Mouse (Mus musculus): ENCODE data around the gene Cdpf1. TPM values are rescaled to one million over a fixed set of nuclear protein-coding genes. Genes with fewer than 3 reads are reported as not detected.
A peak's percentile ranks its signal among the peaks of the same experiment; 100 is the strongest.

Cdpf1 gene
- 10 to 100 TPM; 37.8 to 46.6 TPM for polyA plus RNA-seq (2017; shearing (Covaris generic))

DNA sequence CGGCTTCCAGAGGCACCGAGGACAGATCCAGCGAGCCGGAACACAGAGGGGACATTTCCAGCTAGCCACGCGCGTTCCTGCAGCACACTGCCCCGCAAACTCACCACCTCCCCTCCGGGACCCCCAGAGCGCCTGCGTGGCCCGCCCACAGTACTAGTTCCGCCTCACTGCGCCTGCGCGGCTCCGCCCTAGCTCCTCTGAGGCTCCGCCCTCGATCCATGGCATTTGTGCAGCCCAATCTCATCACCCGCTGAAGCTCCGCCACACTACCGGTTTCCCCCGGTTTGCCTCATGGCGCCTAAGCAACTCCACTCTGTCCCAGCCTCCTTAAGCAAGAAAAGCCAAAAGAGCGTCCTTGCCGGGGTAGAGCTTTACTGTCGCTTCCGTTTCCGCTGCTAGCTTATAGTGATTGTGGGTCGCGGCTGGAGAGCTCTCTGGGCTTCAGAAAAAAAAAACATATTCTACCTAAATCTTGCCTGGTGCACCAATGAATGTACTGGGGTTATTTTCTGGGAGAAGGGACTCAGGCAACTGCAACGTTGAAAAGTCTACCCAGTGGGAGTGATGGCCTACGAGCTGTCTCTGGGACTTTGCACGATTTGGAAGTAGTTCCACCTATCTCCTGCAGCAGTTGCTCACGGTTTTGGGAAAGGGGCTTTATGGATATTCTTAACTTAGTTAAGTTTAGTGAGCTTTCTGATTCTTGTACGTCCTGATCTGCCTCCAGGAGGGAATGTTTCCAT is at the start of gene Cdpf1:
Cdpf1 (minus strand) TSS at position 163 of the 743 bp plus-strand sequence.
- ATAC-seq, result peak; percentile 92

DNA sequence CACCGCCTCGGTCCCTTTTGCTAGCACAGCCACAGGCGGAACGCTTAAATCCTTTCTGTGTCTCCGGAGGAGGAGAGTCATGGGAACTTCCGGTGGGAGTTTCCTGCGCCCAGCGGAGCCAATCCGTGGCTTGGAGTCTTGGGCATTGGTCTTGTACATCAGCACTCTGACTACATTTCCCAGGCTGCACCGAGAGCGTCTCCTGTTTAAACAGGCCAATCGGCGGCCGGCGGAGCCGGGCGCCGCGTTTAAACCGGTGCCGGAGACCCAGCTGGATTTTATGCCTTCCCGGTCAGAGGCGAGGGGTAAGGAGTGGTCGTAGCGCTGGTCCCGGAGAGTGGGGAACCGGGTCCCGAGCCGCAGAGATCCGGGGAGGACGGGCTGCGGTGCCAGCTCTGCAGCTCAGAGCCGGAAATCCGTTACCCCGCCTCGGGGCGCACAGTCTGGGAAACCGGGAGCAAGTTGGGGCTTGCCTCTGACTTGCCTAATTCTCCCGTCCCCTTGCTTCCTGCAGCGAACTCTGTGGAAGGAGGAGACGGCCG is 48.1 kb upstream of the Cdpf1 start, which contains the start of gene Gtse1:
Gtse1 (plus strand) TSS at position 256 of the 542 bp plus-strand sequence.
- ATAC-seq, result peak; percentile 99

DNA sequence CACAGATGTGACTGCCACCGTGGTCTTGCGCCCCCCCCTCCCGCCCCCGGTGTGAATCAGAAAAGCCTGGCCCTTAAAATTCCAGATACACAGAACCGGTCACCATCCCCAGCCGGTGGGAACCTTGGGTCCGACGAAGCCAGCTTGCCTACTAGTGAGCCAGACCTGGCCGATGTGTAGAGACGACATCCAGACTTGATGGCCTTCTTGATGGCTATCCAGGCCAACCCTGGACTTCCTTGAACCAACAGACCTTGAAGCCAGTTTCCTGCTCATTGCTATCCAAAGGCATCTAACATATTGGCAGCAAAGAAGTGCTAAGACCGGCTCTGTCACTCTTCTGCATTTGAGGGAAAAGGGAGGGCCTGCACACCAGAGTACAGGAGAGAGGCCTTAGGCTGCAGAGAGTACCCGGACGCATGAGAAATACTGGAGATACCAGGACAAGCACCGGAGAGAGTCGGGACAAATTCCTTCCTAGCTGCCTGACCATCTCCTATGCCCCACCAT is 47.5 kb upstream of the Cdpf1 start:
- ATAC-seq, result peak; percentile 17

DNA sequence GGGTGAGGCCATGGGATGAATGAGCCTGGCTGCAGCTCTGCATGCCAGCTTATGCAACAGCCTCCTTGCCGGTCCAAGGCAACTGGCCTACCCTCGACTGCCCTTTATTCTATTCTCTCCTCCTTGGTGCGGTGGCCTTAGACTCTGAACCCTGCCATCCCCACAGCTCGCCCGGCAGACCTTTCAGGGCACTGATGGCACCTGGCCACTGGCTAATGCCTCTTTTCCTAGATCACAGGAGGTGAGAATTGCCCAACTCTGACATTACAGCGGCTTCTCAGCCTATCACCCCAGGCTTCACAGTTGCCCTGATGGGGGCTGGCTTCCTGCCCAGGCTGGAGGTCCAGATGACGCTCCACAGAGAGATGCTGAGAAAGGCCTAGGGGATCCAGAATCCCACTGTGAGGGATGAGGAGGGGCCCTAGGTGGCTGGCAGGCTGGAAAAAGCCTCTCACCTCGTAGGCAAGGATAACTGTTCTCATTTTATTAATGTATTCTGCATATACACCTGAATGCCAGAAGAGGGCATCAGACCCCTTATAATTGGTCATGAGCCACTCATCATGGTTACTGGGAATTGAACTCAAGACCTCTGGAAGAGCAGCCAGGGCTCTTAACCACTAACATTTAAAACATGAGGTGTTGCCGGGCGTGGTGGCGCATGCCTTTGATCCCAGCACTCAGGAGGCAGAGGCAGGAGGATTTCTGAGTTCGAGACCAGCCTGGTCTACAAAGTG is 40.3 kb upstream of the Cdpf1 start:
- no peak for ATAC-seq

DNA sequence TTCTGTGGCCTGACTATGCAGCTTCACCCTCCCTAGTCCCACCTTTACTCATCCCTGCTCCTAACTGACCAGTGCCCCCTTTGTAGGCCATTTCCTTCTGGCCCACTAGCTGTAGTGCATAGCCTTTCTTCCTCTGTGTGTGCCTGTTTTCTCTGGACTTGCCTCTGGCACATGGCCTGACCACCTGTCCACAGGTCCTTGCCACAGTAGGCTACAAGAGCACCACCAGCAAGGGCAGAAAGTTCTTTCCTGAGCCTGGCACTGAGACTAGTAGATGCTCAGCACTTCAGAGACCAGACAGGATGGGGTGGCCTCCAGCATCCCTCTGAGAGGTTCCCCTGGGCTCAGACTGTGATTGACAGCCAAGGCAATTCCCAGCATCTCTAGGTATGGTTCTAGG is 33.6 kb upstream of the Cdpf1 start:
- no peak for ATAC-seq

DNA sequence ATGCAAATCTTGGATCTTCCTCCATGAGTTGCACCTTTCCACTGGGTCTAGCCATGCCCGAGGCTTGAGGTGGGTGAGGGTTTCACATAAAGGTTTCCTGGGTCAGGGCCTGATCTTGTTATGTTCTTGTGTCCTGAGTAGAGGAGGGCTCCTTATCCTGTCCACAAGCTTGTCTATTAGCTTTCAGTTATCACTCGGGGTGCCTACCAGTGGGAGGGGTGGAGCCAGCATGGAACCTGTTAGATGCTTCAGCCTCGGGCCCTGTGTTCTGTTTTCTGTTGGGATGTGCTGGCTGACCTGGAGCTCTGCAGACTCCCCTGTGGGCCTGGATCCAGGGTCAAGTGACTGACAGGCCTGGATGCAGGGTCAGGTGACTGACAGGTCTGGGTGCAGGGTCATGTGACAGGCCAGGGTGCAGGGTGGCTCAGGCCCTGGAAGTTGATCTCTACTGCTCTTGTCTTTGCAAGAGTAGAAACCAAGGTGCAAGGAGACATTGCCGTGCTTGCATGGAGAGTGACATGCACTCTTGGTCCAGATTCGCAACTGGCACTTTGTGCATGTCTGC is 30.4 kb upstream of the Cdpf1 start:
- no peak for ATAC-seq

DNA sequence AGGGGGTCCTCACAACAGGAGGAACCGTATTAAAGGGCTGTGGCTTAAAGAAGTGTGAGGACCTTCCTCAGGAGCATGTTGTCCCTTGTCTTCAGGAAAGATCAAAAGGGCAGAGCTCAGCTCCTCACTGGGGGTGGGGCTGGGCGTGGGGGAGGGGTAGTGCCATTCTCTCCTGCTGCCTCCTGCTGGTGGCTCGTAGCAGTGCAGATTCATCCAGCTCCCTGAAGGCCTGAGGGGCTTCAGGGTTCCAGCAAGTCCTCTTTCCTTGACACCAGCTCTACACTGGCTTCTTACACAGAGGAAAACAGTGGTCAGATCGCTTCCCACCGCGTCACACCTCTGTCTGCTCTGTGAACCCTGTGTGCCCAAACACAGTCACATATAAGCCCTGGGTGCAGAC is 29.5 kb upstream of the Cdpf1 start:
- ATAC-seq, result no peak

DNA sequence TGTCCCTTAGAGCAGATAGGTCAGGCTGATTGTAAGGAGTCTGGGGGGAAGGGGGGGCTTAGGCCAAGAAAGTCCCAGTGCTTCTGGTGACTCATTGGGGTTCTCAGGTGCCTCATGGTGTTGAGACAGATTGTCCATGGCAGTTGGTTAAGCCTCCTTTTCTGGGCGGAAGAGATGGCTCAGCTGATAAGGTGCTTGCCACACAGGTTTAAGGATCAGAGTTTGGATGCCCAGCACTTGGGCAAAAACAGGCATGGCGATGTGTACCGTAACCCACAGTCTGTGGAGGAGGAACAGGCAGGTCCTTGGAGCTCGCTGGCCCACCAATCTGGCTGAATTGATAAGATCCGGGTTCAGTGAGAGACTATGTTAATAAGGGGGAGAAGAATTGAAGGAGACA is 25.4 kb upstream of the Cdpf1 start:
- ATAC-seq, result no peak

DNA sequence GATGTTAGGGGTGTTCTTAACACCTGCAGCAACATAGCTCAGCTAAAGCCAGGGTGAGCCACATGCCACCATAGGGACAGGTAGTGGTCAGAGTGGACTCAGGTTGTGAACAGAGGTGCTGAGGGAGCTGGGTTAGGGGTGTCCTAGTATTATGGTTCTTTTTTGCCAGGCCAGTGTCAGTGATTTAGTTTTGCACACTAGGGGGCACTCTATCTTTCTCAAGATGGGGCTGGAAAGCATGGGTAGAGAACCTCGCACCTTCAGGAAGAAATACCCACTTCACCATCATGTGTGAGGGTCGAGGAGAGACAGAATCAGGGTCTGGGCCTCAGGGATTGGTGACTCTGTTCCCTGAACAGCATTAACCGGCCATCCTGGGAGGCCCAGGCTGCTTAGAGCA is 23.8 kb upstream of the Cdpf1 start:
- no peak for ATAC-seq

DNA sequence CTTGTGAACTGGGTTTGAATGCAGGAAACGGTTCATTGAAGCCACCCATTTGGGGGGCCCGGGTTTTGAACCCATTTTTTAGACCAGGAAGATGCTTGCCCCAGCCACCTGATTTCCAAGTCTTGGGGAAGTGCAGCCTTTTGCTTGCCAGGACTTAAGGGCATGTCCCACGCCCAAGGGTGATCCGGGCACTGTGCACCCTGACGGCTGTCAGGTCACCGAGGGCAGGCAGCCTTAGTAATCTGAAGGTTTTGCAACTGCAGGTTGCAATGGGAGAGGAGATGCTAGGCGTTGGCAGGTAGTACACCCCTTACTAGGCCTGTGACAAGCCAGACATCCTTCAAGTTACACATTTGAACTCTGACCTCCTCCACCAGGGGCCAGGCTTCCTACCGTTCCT is 21.1 kb upstream of the Cdpf1 start:
- ATAC-seq, result no peak

DNA sequence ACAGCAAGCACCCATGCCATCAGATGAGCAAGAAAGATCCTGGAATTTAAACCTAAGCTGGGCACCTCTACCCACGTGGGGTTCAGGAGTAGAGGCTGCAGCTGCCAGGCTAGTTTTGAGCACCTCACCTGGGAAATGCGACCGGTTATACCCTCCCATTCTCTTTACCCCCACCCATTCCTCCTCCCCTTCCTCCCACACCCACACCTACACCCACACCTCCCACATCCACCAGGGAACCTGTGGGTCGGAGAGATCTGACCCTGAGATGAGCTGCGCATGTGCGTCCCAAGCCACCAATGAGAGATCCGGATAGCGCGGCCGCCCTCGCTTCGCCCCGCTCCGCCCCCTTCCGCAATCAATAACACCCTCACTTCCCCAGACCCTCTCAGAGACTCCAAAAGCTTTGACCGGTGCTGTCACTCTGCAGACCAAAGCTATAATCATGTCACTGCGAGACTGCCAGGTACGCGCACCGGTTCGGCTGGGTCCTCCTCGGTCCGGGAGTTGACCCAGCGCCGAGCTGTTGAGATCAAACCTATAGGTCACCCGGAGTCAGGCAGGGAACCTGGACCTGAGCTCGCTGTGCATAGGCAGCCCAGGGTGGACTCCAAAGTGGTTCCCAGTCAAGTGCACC is 20.6 kb upstream of the Cdpf1 start, which contains the start of gene Ttc38:
Ttc38 (plus strand) TSS at position 353 of the 637 bp plus-strand sequence.
- ATAC-seq, result peak; percentile 91

DNA sequence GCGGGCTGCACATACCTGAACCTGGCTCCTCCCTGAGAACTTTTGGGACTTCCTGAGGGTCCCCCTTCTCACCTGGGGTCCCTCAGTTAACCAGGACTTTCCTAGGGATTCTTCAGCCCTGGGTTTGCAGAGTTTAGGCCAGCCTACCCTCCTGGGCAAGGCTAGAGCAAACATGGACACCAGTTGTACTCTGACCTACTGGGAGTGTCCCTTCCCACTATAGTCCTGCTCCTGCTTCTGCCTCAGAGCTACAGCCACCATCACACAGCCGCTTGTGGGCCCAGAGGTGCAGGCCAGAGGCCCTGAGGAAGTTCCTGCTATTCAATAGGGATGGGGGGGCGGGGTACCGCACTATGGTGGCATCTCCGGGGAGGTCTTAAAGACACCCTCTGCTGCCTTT is 18.0 kb upstream of the Cdpf1 start:
- no peak for ATAC-seq

DNA sequence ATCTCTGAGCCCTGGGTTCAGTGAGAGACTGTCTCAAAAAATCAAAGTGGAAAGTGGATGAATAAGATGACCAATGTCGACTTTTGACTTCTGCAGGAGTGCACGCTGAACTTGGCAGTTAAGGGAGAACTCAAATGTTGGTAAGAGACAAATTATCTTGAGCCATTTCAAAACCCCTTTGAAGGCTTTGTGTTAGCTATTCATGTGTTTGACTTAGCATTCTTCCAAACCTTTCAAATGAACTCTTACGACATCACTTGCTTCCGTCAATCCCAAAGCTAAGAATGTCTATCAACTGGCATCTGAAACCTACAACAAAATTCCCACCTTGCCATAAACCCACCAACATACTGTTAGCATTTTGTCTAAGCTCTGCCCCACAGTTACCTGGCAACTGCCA is 16.6 kb upstream of the Cdpf1 start:
- ATAC-seq, result no peak

DNA sequence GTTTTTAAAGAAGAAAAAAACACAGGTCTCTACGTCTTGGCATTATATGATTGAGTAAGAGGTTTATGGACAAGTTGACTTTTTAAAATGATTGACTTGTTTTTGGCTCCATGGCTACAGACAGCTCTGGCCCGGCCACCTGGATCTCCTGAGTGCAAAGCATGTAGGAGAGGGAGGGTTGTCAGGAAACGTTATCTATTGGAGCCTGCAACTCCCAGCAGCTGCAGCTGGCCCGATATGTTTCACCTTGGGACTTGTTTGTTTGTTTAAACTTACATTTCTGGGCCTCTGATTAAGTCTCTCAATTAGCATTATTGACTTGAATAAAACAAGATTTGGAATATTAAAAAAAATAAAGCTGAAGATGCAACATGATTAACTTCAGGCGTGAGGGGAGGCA is 15.2 kb upstream of the Cdpf1 start:
- no peak for ATAC-seq

DNA sequence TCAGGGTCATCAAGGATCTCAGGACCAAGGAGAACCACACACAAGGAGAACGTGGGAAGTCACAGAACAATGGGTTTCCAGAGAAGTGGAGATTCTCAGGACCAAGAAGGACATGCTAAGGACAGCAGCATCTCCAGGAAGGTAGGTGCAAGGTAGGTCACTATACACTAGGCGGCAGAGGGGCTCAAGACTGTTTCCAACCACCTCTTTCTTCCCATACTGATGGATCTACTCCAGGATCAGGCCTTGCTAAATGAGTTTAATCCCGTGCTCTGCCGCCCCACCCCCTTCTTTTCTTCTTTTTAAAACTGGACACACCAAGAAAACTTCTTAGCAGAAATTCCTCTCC is 10.5 kb upstream of the Cdpf1 start:
- no peak for ATAC-seq

DNA sequence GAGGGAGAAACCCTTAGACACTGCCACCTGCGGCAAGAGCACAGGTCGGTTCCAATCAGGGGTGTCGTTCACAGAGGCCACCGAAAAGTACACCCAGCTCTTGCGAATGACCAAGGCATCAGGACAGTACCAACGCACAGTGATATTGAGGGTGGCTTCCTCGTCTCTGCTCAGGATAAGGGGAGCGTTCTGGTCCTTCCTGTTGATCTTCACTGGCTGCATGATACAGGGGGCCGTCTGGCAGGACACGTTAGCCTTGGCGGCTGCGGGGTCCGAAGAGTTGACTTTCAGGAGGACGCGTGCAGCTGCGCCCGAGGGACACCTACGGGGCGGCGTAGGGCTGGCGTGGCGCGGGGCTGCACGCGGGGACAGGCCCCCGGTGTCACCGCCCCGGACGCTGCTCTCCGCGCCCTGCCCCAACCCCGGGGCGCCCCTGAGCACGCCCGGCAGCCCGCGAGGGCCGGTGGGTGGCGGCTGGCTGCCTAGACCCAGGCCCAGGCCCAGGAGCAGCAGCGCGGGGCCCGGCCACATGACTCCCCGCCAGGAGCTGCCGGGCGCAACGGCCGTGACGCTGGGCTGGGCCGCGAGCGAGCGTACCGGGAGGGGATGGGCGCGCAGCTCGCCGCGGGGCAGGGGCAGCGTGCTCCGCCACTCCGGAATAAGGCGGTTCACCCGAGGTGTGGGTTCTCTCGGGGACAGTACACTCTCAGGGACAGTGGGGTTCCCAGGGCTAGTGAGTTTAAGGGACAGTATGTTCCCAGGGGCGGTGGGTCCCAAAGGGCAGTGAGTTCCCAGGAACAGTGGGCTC is 9.9 kb upstream of the Cdpf1 start, which contains the start of gene Pkdrej:
Pkdrej (minus strand) TSS at position 532 of the 808 bp plus-strand sequence.
- no peak for ATAC-seq

DNA sequence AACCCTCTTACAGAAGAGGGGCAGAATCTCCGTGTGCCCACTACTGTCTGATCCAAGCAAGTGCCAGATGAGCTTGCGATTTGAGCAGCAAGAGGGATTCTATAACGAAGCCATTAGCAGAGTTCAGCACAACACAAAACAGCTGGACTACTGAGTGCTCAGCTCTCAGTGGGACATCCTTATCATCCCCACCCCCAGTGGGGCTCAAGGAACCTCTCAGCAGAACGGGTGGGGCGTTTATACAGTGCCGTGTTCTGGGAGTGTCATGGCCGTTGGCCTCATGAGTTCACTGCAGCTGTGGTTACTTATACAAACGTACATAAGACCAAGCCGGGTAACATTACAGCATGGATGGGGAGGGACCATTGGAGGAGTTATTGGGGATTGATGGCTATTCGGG is 1.9 kb upstream of the Cdpf1 start:
- no peak for ATAC-seq

DNA sequence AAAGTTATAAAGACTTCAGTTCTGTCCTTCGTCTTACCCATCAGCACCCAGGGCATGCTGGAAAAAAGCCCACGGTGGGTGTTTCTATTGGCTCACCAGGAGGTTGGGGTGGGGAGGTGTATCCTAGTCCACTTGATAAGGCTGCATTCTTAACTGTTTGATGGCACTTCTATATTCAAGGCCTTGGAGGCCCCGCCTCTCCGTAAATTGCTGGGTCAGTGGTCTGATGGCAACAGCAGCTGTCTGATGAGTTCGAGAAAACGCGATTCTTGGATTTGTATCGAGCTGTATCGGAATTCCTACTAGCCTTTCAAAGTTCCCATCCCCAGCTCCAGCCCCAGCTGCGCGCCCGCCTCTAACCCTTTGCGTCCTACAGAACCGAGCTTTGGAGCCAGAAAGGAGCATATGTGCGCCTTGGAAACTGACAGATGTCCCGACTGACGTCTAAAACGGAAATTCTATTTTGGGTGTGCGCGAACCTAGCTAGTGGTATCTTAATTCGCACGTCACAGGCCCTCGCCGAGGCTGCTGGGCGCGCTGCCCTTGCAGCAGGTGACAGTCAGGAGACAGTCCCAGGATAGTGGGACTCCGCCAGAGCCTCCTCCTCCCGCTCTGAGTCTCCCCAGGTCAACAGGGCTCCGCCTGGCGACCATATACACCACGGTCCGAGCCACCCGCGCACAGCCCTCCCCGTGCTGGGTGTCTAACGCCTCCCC is 533 bp downstream of the Cdpf1 start:
- peak; percentile 60 for ATAC-seq

DNA sequence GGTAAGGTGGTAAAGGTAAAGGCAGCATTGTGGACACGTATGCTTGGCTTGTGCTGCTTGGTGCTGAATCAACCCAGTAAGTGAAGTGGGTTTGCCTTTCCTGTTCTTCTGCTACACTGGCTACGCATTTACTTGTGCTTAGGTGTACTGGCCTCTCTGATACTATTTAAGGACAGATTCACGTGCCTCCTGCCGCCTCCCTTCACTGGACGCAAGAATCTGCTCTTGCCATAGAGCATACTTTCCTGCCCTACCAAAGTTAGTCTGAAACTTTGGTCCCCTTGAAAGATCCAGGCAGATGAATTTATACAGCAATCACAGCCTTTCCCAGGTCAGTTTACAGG is 1.1 kb downstream of the Cdpf1 start:
- no peak for ATAC-seq

DNA sequence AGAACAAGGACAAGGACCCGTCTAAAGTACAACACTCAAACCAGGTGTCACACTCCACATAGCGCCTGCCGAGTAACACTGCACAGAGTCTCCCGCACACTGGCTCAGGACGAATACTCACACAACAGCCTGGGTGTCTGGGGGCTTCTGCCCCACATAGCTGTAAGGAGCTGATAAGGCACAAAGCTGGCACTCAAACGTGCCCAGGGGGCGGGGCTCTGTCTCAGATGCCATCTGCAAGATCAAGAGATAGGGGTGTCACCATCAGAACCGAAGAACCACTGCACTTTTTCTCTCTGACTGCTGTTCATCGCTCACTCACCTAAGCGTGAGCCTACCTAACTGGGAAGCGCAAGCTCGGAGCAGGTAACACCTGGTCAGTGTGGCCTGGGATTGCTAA is 2.4 kb downstream of the Cdpf1 start:
- ATAC-seq, result no peak

DNA sequence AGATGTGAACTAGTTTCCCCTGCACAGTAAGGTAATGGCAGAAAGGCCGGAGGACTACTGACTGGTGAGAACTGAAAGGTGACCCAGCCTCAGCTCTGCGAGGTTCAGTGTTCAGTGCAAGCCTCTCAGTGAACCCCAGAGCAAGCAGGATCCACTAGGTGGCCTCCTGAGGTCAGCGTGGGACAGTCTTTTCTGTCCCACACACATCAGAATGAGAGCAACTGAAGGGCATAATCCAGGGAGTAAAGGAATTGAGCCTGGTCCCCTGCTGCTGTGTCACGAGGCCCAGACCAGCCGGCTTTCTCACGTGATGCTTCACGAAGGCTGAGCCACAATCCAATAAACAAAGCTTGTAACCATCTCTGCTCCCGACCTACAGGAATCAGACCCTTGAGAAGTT is 3.1 kb downstream of the Cdpf1 start:
- no peak for ATAC-seq

All from activated CD4-positive, CD25-positive, alpha-beta regulatory T cell, adult 4 months (primary cell).